Mouse (Mus musculus): ENCODE results near the gene Pdcd2. TPM values are rescaled to one million over a fixed set of nuclear protein-coding genes. Genes with fewer than 3 reads are reported as not detected.

Gene Pdcd2
- 100 to 1,000 TPM; 103 to 123 TPM for polyA plus RNA-seq (2017; shearing (Covaris generic))

GRCm38 (mm10) chr17:15526986-15527810 is at the start of gene Pdcd2:
TSS of gene Pdcd2 (minus strand) at chr17:15527301.

DNA sequence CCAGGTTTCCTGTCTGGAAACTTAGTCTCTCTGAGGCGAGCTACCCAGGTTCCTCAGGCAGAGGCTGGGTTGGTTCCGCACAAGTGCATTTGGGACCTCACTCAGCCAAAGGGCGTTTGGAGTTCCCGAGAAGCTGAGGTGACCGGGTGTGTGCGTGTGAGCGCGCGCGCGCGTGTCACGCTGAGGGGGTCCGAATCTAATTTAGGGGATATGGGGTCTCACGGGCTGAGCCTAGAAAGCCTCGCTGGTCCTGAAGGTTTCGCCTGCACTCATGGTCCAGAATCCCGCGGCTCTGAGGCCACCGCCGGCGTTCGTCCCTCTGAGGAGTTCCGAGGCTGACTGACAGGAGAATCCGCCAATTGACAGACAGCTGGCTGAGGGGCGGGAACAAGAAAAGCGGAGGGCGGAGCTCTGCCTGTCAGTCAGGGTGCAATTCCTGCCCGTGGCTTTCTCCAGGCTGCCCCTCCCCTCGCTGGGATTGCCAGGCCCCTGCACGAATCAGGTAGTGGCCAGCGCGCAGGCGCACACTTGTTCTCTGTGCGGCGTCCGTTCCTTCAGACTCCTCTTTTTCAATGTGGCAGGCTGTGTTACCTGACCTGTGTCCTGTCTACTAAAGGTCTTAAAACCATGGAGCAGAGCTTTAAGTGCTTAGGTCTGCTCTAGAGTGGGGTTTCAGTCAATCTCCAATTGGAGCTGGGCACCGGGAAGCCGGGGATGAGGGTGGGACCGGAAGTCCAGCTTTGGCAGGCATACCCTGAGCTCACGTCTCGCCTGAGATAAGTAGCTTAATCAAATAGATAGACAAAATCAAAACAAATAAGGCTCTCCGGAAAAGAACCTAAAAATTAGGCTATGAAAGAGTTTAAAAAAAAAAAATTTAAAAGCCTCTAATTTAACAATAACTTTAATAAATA is 37.2 kb upstream of the Pdcd2 start, which contains the start of gene Prdm9:
Gene Prdm9 (minus strand): TSS at position 341 of the 914 bp plus-strand sequence.

GRCm38 (mm10) chr17:15499656-15500394 is 27.3 kb downstream of the Pdcd2 start, which contains the start of the genes Psmb1 and Tbp:
TSS of gene Psmb1 (minus strand) at chr17:15499751.
TSS of gene Tbp (plus strand) at chr17:15499888.

Other genes starting within 250 kb of the Pdcd2 start
- gene Dll1, start 150.4 kb downstream of the Pdcd2 start, polyA plus RNA-seq (2017; shearing (Covaris generic)) = under 1 TPM in 1 of 2 experiments, not detected in 1; 0.30 TPM
- 10 to 100 TPM; 25.0 to 34.4 TPM for gene Fam120b, start 131.1 kb downstream of the Pdcd2 start, polyA plus RNA-seq (2017; shearing (Covaris generic))
- gene Psmb1, start 27.6 kb downstream of the Pdcd2 start, polyA plus RNA-seq (2017; shearing (Covaris generic)) = 100 to 1,000 TPM; 311 to 330 TPM
- 10 to 100 TPM; 53.8 to 54.3 TPM for gene Tbp, start 27.4 kb downstream of the Pdcd2 start, polyA plus RNA-seq (2017; shearing (Covaris generic))
- gene Prdm9, start 37.1 kb upstream of the Pdcd2 start, polyA plus RNA-seq (2017; shearing (Covaris generic)) = 1 to 10 TPM; 4.4 to 7.2 TPM
- 100 to 1,000 TPM in 1 of 2 experiments, 10 to 100 TPM in 1; 79.0 to 104 TPM for gene Chd1, start 177.7 kb upstream of the Pdcd2 start, polyA plus RNA-seq (2017; shearing (Covaris generic))